Mouse (Mus musculus) regulatory T cell (primary cell): ENCODE data around the gene Olfr506.
"Not testable (repeated sequence)": the region's sequence is repeated elsewhere in the genome, so short reads cannot be mapped to it uniquely, and the experiment has no call there.

ENCODE experiments used
- in situ Hi-C: fragments of 300-600 bp; cut with MboI, MseI; formaldehyde crosslinking; loops from one replicate; pipeline ENCODE4 v1.15.1; 2025; ENCODE audit warnings: high pct_unique_total_duplicates

Gene Olfr506

GRCm38 (mm10) chr7:108610487-108610886, at the start of gene Olfr506:
Gene Olfr506 (plus strand): TSS chr7:108610787.
- in situ Hi-C loops, result no loop called here

GRCm38 (mm10) chr7:108565693-108566092, 44.9 kb upstream of the Olfr506 start, which contains the start of gene Olfr504:
Gene Olfr504 (minus strand): TSS chr7:108565793.
- in situ Hi-C loops, result no loop called here

GRCm38 (mm10) chr7:108589797-108590196, 20.8 kb upstream of the Olfr506 start:
- in situ Hi-C loops, result no loop called here

GRCm38 (mm10) chr7:108601916-108602315, 8.7 kb upstream of the Olfr506 start:
- in situ Hi-C loops, result not testable (repeated sequence)

- in situ Hi-C loops, result no loop called here
Observed at GRCm38 (mm10) chr7:108614110-108614509, 3.5 kb downstream of the Olfr506 start.

- in situ Hi-C loops, result not testable (repeated sequence)
Observed at GRCm38 (mm10) chr7:108616781-108617180, 6.2 kb downstream of the Olfr506 start.

GRCm38 (mm10) chr7:108621514-108621913, 10.9 kb downstream of the Olfr506 start, which contains the start of gene Olfr507:
Gene Olfr507 (plus strand): TSS chr7:108621814.
- in situ Hi-C loops, result no loop called here

GRCm38 (mm10) chr7:108629694-108630093, 19.1 kb downstream of the Olfr506 start, which contains the start of gene Olfr508:
Gene Olfr508 (plus strand): TSS chr7:108629994.
- in situ Hi-C loops, result no loop called here

GRCm38 (mm10) chr7:108651806-108652205, 41.2 kb downstream of the Olfr506 start, which contains the start of gene Olfr509:
Gene Olfr509 (minus strand): TSS chr7:108651906.
- in situ Hi-C loops, result no loop called here

- in situ Hi-C loops, result loop anchor here (10.0 kb wide), 1 partner anchor 452 kb away; no protein-coding TSS in a partner anchor
Observed at GRCm38 (mm10) chr7:108662419-108662818, 51.8 kb downstream of the Olfr506 start.
